Mouse (Mus musculus): ENCODE results near the gene Nostrin.

The Nostrin gene

GRCm38 (mm10) chr2:69129425-69130210 lies 6.0 kb upstream of the Nostrin start:
- DNase-seq (ENCODE audit: low spot score) = no peak

- no peak for DNase-seq (ENCODE audit: low spot score)
Observed at GRCm38 (mm10) chr2:69132046-69132445, 3.6 kb upstream of the Nostrin start.

GRCm38 (mm10) chr2:69132488-69133040 lies 3.0 kb upstream of the Nostrin start:
- no peak for DNase-seq (ENCODE audit: low spot score)

GRCm38 (mm10) chr2:69134186-69134585 lies 1.4 kb upstream of the Nostrin start:
- no peak for DNase-seq (ENCODE audit: low spot score)

- no peak for DNase-seq (ENCODE audit: low spot score)
Observed at GRCm38 (mm10) chr2:69134937-69135336, 663 bp upstream of the Nostrin start.

GRCm38 (mm10) chr2:69137406-69138084 lies 1.9 kb downstream of the Nostrin start:
- no peak for DNase-seq (ENCODE audit: low spot score)

GRCm38 (mm10) chr2:69138759-69139158 lies 3.2 kb downstream of the Nostrin start:
- DNase-seq (ENCODE audit: low spot score) = peak; percentile 12

GRCm38 (mm10) chr2:69140215-69140614 lies 4.6 kb downstream of the Nostrin start:
- no peak for DNase-seq (ENCODE audit: low spot score)

- DNase-seq (ENCODE audit: low spot score) = no peak
Observed at GRCm38 (mm10) chr2:69140816-69141215, 5.2 kb downstream of the Nostrin start.

- no peak for DNase-seq (ENCODE audit: low spot score)
Observed at GRCm38 (mm10) chr2:69148691-69149090, 13.1 kb downstream of the Nostrin start.

- DNase-seq (ENCODE audit: low spot score) = no peak
Observed at GRCm38 (mm10) chr2:69149154-69149553, 13.6 kb downstream of the Nostrin start.

- DNase-seq (ENCODE audit: low spot score) = no peak
Observed at GRCm38 (mm10) chr2:69150841-69151240, 15.2 kb downstream of the Nostrin start.

- no peak for DNase-seq (ENCODE audit: low spot score)
Observed at GRCm38 (mm10) chr2:69155861-69156260, 20.3 kb downstream of the Nostrin start.

- no peak for DNase-seq (ENCODE audit: low spot score)
Observed at GRCm38 (mm10) chr2:69156283-69156682, 20.7 kb downstream of the Nostrin start.

GRCm38 (mm10) chr2:69158907-69159306 lies 23.3 kb downstream of the Nostrin start:
- DNase-seq (ENCODE audit: low spot score) = no peak

GRCm38 (mm10) chr2:69170395-69171077 lies 34.9 kb downstream of the Nostrin start:
- DNase-seq (ENCODE audit: low spot score) = no peak

GRCm38 (mm10) chr2:69175296-69175695 lies 39.7 kb downstream of the Nostrin start:
- no peak for DNase-seq (ENCODE audit: low spot score)

GRCm38 (mm10) chr2:69179721-69180120 lies 44.1 kb downstream of the Nostrin start:
- no peak for DNase-seq (ENCODE audit: low spot score)

- no peak for DNase-seq (ENCODE audit: low spot score)
Observed at GRCm38 (mm10) chr2:69187990-69188389, 52.4 kb downstream of the Nostrin start.

GRCm38 (mm10) chr2:69188732-69189131 lies 53.1 kb downstream of the Nostrin start:
- DNase-seq (ENCODE audit: low spot score) = no peak

GRCm38 (mm10) chr2:69189222-69189621 lies 53.6 kb downstream of the Nostrin start:
- no peak for DNase-seq (ENCODE audit: low spot score)

GRCm38 (mm10) chr2:69191059-69191458 lies 55.5 kb downstream of the Nostrin start:
- no peak for DNase-seq (ENCODE audit: low spot score)

- DNase-seq (ENCODE audit: low spot score) = no peak
Observed at GRCm38 (mm10) chr2:69193555-69193954, 58.0 kb downstream of the Nostrin start.

Data from testis, postnatal 14 days (tissue).